Mouse (Mus musculus) G1E (cell line): ENCODE measurements around the gene Mcm8.

Source experiments
- CTCF ChIP-seq: IDR thresholded peaks from 2 replicates; pipeline ENCODE4 v1.5.1; 2012; ENCODE audit warnings: low read depth, low read length, inconsistent platforms, mixed read lengths
- GATA1 ChIP-seq: IDR thresholded peaks from 2 replicates; pipeline ENCODE4 v1.6.1; 2012; ENCODE audit warnings: borderline replicate concordance, low read length, inconsistent platforms, mixed read lengths
- GATA2 ChIP-seq: IDR thresholded peaks from 2 replicates; pipeline ENCODE4 v1.6.1; 2012; ENCODE audit warnings: low read depth, low read length, inconsistent platforms, borderline replicate concordance

GRCm38 (mm10) chr2:132870286-132870685 lies 54.3 kb downstream of the Mcm8 start:
- no peak for TF ChIP-seq CTCF
- TF ChIP-seq GATA2, result no peak
- TF ChIP-seq GATA1, result no peak
